Mouse (Mus musculus): Measurements from ENCODE around the gene Sp2.

Gene Sp2

DNA sequence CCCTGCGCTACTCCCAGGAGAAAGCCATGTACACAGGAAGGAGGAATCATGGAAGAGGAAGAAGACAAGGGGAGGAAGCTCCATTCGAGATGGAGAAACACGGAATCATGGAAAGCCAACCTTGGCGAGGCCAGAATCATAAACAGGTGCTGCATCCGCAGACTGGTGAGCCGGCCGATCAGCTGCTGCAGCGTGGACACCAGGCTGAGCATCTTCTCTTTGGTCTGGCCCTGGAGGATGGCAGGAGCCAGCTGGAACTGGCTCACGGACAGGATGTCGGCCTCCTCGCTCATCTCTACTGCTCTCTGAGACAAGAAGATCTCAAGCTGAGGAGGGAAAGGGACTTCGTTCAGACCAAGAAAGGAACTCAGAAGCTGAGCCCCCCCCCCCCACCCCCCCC lies 74.2 kb downstream of the Sp2 start:
- DNase-seq (ENCODE audit: low read depth, low spot score) = no peak

DNA sequence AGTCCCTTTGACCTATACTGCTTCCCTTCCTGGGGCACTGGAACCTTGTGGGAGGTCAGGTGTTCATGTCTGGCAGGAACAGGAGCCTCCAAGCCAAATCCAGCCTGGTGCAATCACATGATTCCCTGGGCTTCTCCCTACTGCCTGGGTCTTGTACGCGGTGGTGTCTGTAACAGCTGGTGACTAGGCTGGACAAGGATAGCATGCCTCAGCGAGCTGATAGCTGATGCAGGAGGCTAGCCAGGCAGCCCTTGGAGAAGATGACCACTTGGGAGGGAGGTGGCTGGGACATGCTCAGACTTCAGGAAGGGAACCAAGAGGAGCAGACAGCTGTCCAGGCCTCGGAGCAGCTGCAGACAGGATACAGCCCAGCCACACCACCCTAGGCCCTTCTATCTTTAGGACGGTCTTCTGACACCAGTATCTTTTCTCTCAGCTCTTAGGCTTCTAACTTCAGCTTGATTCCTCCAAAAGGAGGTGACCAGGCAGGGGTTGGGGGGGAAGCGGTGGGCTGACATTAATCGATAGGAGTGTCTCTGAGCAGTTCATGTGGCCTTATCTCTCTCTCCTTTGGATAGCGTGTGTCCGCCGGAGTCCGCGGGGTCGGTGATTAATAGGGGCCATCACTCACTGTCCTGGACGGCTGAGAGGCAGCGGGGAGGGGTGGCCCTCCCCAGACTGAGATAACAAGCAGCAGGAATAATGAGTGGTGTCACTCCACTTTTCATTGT lies 76.2 kb downstream of the Sp2 start:
- no peak for DNase-seq (ENCODE audit: low read depth, low spot score)
